14 mouse cellular contexts compared by ENCODE assay signal in genomic region chr6:91155286-91155685, GRCm38 (mm10). TPM values are rescaled to one million over a fixed set of nuclear protein-coding genes. Genes with fewer than 3 reads are reported as not detected.
DNase-seq lines count a peak whose midpoint lies in the region; ATAC-seq and TF ChIP-seq lines count a peak whose summit lies in the region.
"Had no signal": no experiment of that assay in that cellular context is flagged by ENCODE, and none has a peak within 500 bp of the region (broad histone marks: within the 10 kb centered on the region; RNA-seq: fewer than 3 reads in every experiment).

No protein-coding gene starts in this region.

- no peak for TF ChIP-seq POLR2A in small intestine, adult 2 months (IDR thresholded peaks at IDR 0.05; ENCODE audit: low read depth, low read length)

- peaks cover 34% of the 10 kb centered on the region for H3K4me1 ChIP-seq in heart, embryonic 16.5 days (ENCODE audit: control insufficient read depth, insufficient read depth, low read length)
- peaks cover 76% of the 10 kb centered on the region for H3K4me1 ChIP-seq in midbrain, embryonic 10.5 days
- peaks cover 29% of the 10 kb centered on the region for H3K4me1 ChIP-seq in midbrain, embryonic 11.5 days (ENCODE audit: control insufficient read depth, insufficient read depth, low read length)
- peaks cover 62% of the 10 kb centered on the region for H3K4me1 ChIP-seq in limb, embryonic 10.5 days
- H3K4me1 ChIP-seq in small intestine, adult 2 months (ENCODE audit: control insufficient read depth, insufficient read depth, insufficient read length, low read length) = peaks cover 34% of the 10 kb centered on the region

- WGBS in heart, embryonic 16.5 days = 41% methylated on average over 3 of the region's 3 CpGs
- 83% methylated on average over 3 of the region's 3 CpGs for WGBS in midbrain, embryonic 10.5 days
- WGBS in midbrain, embryonic 11.5 days = 84% methylated on average over 3 of the region's 3 CpGs
- 80% methylated on average over 3 of the region's 3 CpGs for WGBS in limb, embryonic 10.5 days
- 22% methylated on average over 3 of the region's 3 CpGs for WGBS in small intestine, adult 2 months

- H3K27ac ChIP-seq in heart, embryonic 16.5 days (ENCODE audit: low read length) = peak overlapping the region; percentile 1; the same call in 1 of the 2 replicates
- H3K27ac ChIP-seq in midbrain, embryonic 10.5 days (replicated peaks) = peak overlapping the region; percentile 25; the same call in 1 of the 2 replicates
- H3K27ac ChIP-seq in midbrain, embryonic 11.5 days (ENCODE audit: low read depth, low read length) = no peak overlapping the region
- H3K27ac ChIP-seq in limb, embryonic 10.5 days = 0 out of 2 replicates have a peak overlapping the region, but pooled peaks have one; percentile 5
- H3K27ac ChIP-seq in small intestine, adult 2 months (ENCODE audit: insufficient read depth, low read depth, low read length) = peak overlapping the region; percentile 69

- no peaks in the 10 kb centered on the region for H3K9me3 ChIP-seq in heart, embryonic 16.5 days (replicated peaks; ENCODE audit: control insufficient read depth, low read length)
- H3K9me3 ChIP-seq in midbrain, embryonic 10.5 days (replicated peaks) = no peaks in the 10 kb centered on the region
- H3K9me3 ChIP-seq in midbrain, embryonic 11.5 days (ENCODE audit: control insufficient read depth, low read length) = no peaks in the 10 kb centered on the region
- H3K9me3 ChIP-seq in limb, embryonic 10.5 days (replicated peaks) = no peaks in the 10 kb centered on the region
- H3K9me3 ChIP-seq: embryonic facial prominence, embryonic 15.5 days had no signal

- H3K36me3 ChIP-seq in heart, embryonic 16.5 days (ENCODE audit: control insufficient read depth, insufficient read depth) = no peaks in the 10 kb centered on the region
- H3K36me3 ChIP-seq in midbrain, embryonic 10.5 days = 0 out of 2 replicates have a peak, but pooled peaks cover 6% of the 10 kb centered on the region
- no peaks in the 10 kb centered on the region for H3K36me3 ChIP-seq in midbrain, embryonic 11.5 days (ENCODE audit: control insufficient read depth, insufficient read depth, low read length)
- H3K36me3 ChIP-seq in limb, embryonic 10.5 days = peaks cover 6% of the 10 kb centered on the region; the same call in 1 of the 2 replicates
- peaks cover 5% of the 10 kb centered on the region; the same call in 1 of the 2 replicates for H3K36me3 ChIP-seq in small intestine, adult 2 months (ENCODE audit: control insufficient read depth, insufficient read depth, low read length)

- no peaks in the 10 kb centered on the region for H3K27me3 ChIP-seq in heart, embryonic 16.5 days (ENCODE audit: control insufficient read depth, insufficient read depth, low read length)
- H3K27me3 ChIP-seq in midbrain, embryonic 10.5 days (ENCODE audit: low read depth, poor library complexity, severe bottlenecking) = peaks cover 25% of the 10 kb centered on the region
- no peaks in the 10 kb centered on the region for H3K27me3 ChIP-seq in midbrain, embryonic 11.5 days (ENCODE audit: control insufficient read depth, insufficient read depth, low read length)
- peaks cover 5% of the 10 kb centered on the region; the same call in 1 of the 2 replicates for H3K27me3 ChIP-seq in limb, embryonic 10.5 days (ENCODE audit: low read depth, poor library complexity, severe bottlenecking)
- H3K27me3 ChIP-seq in small intestine, adult 2 months (ENCODE audit: control insufficient read depth, insufficient read depth, low read length) = no peaks in the 10 kb centered on the region
- H3K27me3 ChIP-seq: embryonic facial prominence, embryonic 15.5 days had no signal

- no peak overlapping the region for H3K4me3 ChIP-seq in heart, embryonic 16.5 days (ENCODE audit: low read length)
- no peak overlapping the region for H3K4me3 ChIP-seq in midbrain, embryonic 10.5 days
- H3K4me3 ChIP-seq in midbrain, embryonic 11.5 days (ENCODE audit: low read depth, low read length) = no peak overlapping the region
- H3K4me3 ChIP-seq in limb, embryonic 10.5 days = no peak overlapping the region
- no peak overlapping the region for H3K4me3 ChIP-seq in small intestine, adult 2 months (ENCODE audit: low read depth, low read length)

- TF ChIP-seq CTCF in small intestine, adult 2 months (IDR thresholded peaks at IDR 0.05; ENCODE audit: extremely low read depth, insufficient read length, insufficient replicate concordance, low read depth, low read length) = no peak

- DNase-seq in heart, postnatal 4 days = no peak
- no peak for DNase-seq in midbrain, embryonic 10.5 days (ENCODE audit: low spot score)
- DNase-seq in midbrain, embryonic 11.5 days (ENCODE audit: low spot score, missing footprints) = no peak
- DNase-seq in limb, embryonic 10.5 days (ENCODE audit: low spot score) = no peak
- DNase-seq in right cerebral cortex, postnatal 4 days = no peak
- DNase-seq in kidney, postnatal 14 days = no peak
- DNase-seq: adrenal gland, postnatal 14 days; gastrocnemius, postnatal 36 days; heart, postnatal 10 days had no signal

- H3K9ac ChIP-seq in heart, embryonic 16.5 days (ENCODE audit: low read length) = no peak overlapping the region
- H3K9ac ChIP-seq in midbrain, embryonic 11.5 days (ENCODE audit: low read length) = no peak overlapping the region
- H3K9ac ChIP-seq: embryonic facial prominence, embryonic 15.5 days had no signal

- no peak for ATAC-seq in heart, embryonic 16.5 days (replicated peaks; ENCODE audit: extremely low read depth, insufficient read depth, low FRiP score)
- ATAC-seq in midbrain, embryonic 11.5 days (ENCODE audit: low FRiP score) = no peak
- ATAC-seq: forebrain, embryonic 16.5 days had no signal

- no peak overlapping the region for H3K4me2 ChIP-seq in heart, embryonic 16.5 days (ENCODE audit: low read depth, low read length)
- no peak overlapping the region for H3K4me2 ChIP-seq in midbrain, embryonic 11.5 days
- H3K4me2 ChIP-seq: embryonic facial prominence, embryonic 15.5 days had no signal

RNA-seq across cellular contexts. Expression of gene Hdac11, which starts 1.2 kb away (rescaled TPM):
- polyA plus RNA-seq in heart, embryonic 16.5 days (2015; fragmentation: Nextera tagmentation; extraction: Ambion mirVana) = 10.8 and 12.4 TPM in 2 replicates
- 10 to 100 TPM; 11.4 to 12.5 TPM for total RNA-seq in heart, postnatal 4 days (2021)
- 9.4 and 12.0 TPM in 2 replicates for polyA plus RNA-seq in midbrain, embryonic 10.5 days (2016; fragmentation: Nextera tagmentation; extraction: Ambion mirVana)
- 12.8 and 13.0 TPM in 2 replicates for polyA plus RNA-seq in midbrain, embryonic 11.5 days (2014; fragmentation: Nextera tagmentation; extraction: Ambion mirVana)
- 10.0 and 12.8 TPM in 2 replicates for polyA plus RNA-seq in limb, embryonic 10.5 days (2016; fragmentation: Nextera tagmentation; extraction: Ambion mirVana)
- polyA plus RNA-seq in small intestine, adult 2 months (2012; rRNA removed) = 13.4 and 24.0 TPM in 2 replicates

RNA-seq across cellular contexts. Expression of gene Nup210, which starts 38.7 kb away (rescaled TPM):
- 10.9 and 11.2 TPM in 2 replicates for polyA plus RNA-seq in heart, embryonic 16.5 days (2015; fragmentation: Nextera tagmentation; extraction: Ambion mirVana)
- 10 to 100 TPM; 13.1 to 15.4 TPM for total RNA-seq in heart, postnatal 4 days (2021)
- polyA plus RNA-seq in midbrain, embryonic 10.5 days (2016; fragmentation: Nextera tagmentation; extraction: Ambion mirVana) = 26.2 and 29.7 TPM in 2 replicates
- 13.9 and 15.8 TPM in 2 replicates for polyA plus RNA-seq in midbrain, embryonic 11.5 days (2014; fragmentation: Nextera tagmentation; extraction: Ambion mirVana)
- polyA plus RNA-seq in limb, embryonic 10.5 days (2016; fragmentation: Nextera tagmentation; extraction: Ambion mirVana) = 7.2 and 10.7 TPM in 2 replicates
- 25.9 and 28.9 TPM in 2 replicates for polyA plus RNA-seq in small intestine, adult 2 months (2012; rRNA removed)

RNA-seq across cellular contexts. Expression of gene Fbln2, which starts 57.0 kb away (rescaled TPM):
- polyA plus RNA-seq in heart, embryonic 16.5 days (2015; fragmentation: Nextera tagmentation; extraction: Ambion mirVana) = 158 and 162 TPM in 2 replicates
- total RNA-seq in heart, postnatal 4 days (2021) = 100 to 1,000 TPM; 172 to 182 TPM
- polyA plus RNA-seq in midbrain, embryonic 10.5 days (2016; fragmentation: Nextera tagmentation; extraction: Ambion mirVana) = 24.2 and 31.5 TPM in 2 replicates
- 21.9 TPM in 2 replicates for polyA plus RNA-seq in midbrain, embryonic 11.5 days (2014; fragmentation: Nextera tagmentation; extraction: Ambion mirVana)
- 61.9 and 101 TPM in 2 replicates for polyA plus RNA-seq in limb, embryonic 10.5 days (2016; fragmentation: Nextera tagmentation; extraction: Ambion mirVana)
- polyA plus RNA-seq in small intestine, adult 2 months (2012; rRNA removed) = 19.6 and 24.9 TPM in 2 replicates
- total RNA-seq: common myeloid progenitor, adult 5-6 weeks had no signal
